Mouse (Mus musculus) heart, adult 2 months (tissue): ENCODE data around the gene Prph.

Experiments
- CTCF ChIP-seq: fragments of 200-600 bp; IDR thresholded peaks from 2 replicates; pipeline ENCODE4 v1.8.1; 2022; ENCODE audit warnings: antibody characterized with exemption, mild to moderate bottlenecking, moderate library complexity
- EP300 ChIP-seq: fragments of 200-500 bp; IDR thresholded peaks from 2 replicates; pipeline ENCODE4 v1.6.1; 2011; ENCODE audit warnings: low read depth, low read length, control low read depth; ENCODE audit not compliant: insufficient read depth
- POLR2A ChIP-seq: fragments of 200-500 bp; IDR thresholded peaks from 2 replicates; pipeline ENCODE4 v1.6.1; 2011; ENCODE audit warnings: mild to moderate bottlenecking, low read depth, low read length, control low read depth; ENCODE audit not compliant: insufficient read depth

GRCm38 (mm10) chr15:99084618-99085017 lies 29.6 kb downstream of the Prph start:
- no peak for TF ChIP-seq CTCF
- no peak for TF ChIP-seq POLR2A
- no peak for TF ChIP-seq EP300
